20 mouse cellular contexts compared by ENCODE assay signal in genomic region chr5:64597021-64597420, GRCm38 (mm10).
DNase-seq lines count a peak whose midpoint lies in the region; ATAC-seq and TF ChIP-seq lines count a peak whose summit lies in the region.
"Had no signal": no experiment of that assay in that cellular context is flagged by ENCODE, and none has a peak within 500 bp of the region (broad histone marks: within the 10 kb centered on the region; RNA-seq: fewer than 3 reads in every experiment).

No protein-coding gene starts in this region.

- no peak for ATAC-seq in embryonic facial prominence, embryonic 12.5 days (ENCODE audit: insufficient number of reproducible peaks, insufficient read depth, low FRiP score, low TSS enrichment)
- ATAC-seq in limb, embryonic 11.5 days (ENCODE audit: insufficient number of reproducible peaks, low FRiP score, low TSS enrichment, low read depth): no peak
- ATAC-seq: forebrain, postnatal 0 days; intestine, embryonic 15.5 days had no signal

- no peak overlapping the region for H3K9ac ChIP-seq in ES-Bruce4 (ENCODE audit: low read depth, poor library complexity, severe bottlenecking)
- H3K9ac ChIP-seq in embryonic facial prominence, embryonic 12.5 days: no peak overlapping the region
- no peak overlapping the region for H3K9ac ChIP-seq in limb, embryonic 11.5 days (ENCODE audit: low read length)
- H3K9ac ChIP-seq: forebrain, postnatal 0 days; hindbrain, embryonic 14.5 days; intestine, embryonic 15.5 days had no signal

- no peak overlapping the region for H3K4me3 ChIP-seq in ES-Bruce4 (ENCODE audit: low read depth, low read length)
- H3K4me3 ChIP-seq in embryonic facial prominence, embryonic 12.5 days: no peak overlapping the region
- no peak overlapping the region for H3K4me3 ChIP-seq in limb, embryonic 11.5 days (ENCODE audit: low read depth, low read length)
- H3K4me3 ChIP-seq: gastrocnemius, adult 2 months; heart, embryonic 10.5 days; intestine, embryonic 15.5 days had no signal

- no peaks in the 10 kb centered on the region for H3K36me3 ChIP-seq in ES-Bruce4 (ENCODE audit: control insufficient read depth, insufficient read depth, low read length, poor library complexity, severe bottlenecking)
- H3K36me3 ChIP-seq in embryonic facial prominence, embryonic 12.5 days: no peaks in the 10 kb centered on the region
- H3K36me3 ChIP-seq in limb, embryonic 11.5 days (ENCODE audit: control insufficient read depth, insufficient read depth, low read length): no peaks in the 10 kb centered on the region
- H3K36me3 ChIP-seq: heart, embryonic 10.5 days; intestine, embryonic 15.5 days had no signal

- 0 out of 2 replicates have a peak overlapping the region, but pooled peaks have one; percentile 21 for H3K27ac ChIP-seq in ES-Bruce4 (ENCODE audit: insufficient read depth, low read length)
- H3K27ac ChIP-seq in embryonic facial prominence, embryonic 12.5 days: peak overlapping the region; percentile 12; the same call in 1 of the 2 replicates
- peak overlapping the region; percentile 81; the same call in 1 of the 2 replicates for H3K27ac ChIP-seq in limb, embryonic 11.5 days (replicated peaks; ENCODE audit: low read depth, low read length)
- H3K27ac ChIP-seq: heart, embryonic 10.5 days; hindbrain, embryonic 14.5 days; intestine, embryonic 15.5 days had no signal

- no peak for TF ChIP-seq CTCF in ES-Bruce4 (IDR thresholded peaks at IDR 0.05; ENCODE audit: low read depth, low read length)

- no peak for TF ChIP-seq EP300 in ES-Bruce4 (IDR thresholded peaks at IDR 0.05; ENCODE audit: insufficient read depth, low read depth, low read length)

- H3K4me1 ChIP-seq in ES-Bruce4 (ENCODE audit: control insufficient read depth, insufficient read depth, low read length): peaks cover 9% of the 10 kb centered on the region
- peaks cover 44% of the 10 kb centered on the region for H3K4me1 ChIP-seq in embryonic facial prominence, embryonic 12.5 days
- H3K4me1 ChIP-seq in limb, embryonic 11.5 days (ENCODE audit: control insufficient read depth, insufficient read depth, low read length): peaks cover 41% of the 10 kb centered on the region

- no peak for TF ChIP-seq POLR2A in ES-Bruce4 (IDR thresholded peaks at IDR 0.05; ENCODE audit: insufficient read depth, low read length)

- H3K9me3 ChIP-seq in ES-Bruce4 (replicated peaks; ENCODE audit: control insufficient read depth, insufficient read depth, low read length, poor library complexity, severe bottlenecking): no peaks in the 10 kb centered on the region
- H3K9me3 ChIP-seq in embryonic facial prominence, embryonic 12.5 days: no peaks in the 10 kb centered on the region
- no peaks in the 10 kb centered on the region for H3K9me3 ChIP-seq in limb, embryonic 11.5 days (ENCODE audit: control insufficient read depth, low read length)
- H3K9me3 ChIP-seq: heart, embryonic 10.5 days; intestine, embryonic 15.5 days had no signal

- WGBS in embryonic facial prominence, embryonic 12.5 days: 59% methylated on average over 7 of the region's 7 CpGs
- WGBS in limb, embryonic 11.5 days: 51% methylated on average over 7 of the region's 7 CpGs

- intact Hi-C loops in left cerebral cortex, postnatal 4 days (cut with DNase I): no loop called here

- H3K4me2 ChIP-seq in embryonic facial prominence, embryonic 12.5 days (replicated peaks): no peak overlapping the region
- H3K4me2 ChIP-seq in limb, embryonic 11.5 days (ENCODE audit: low read depth, severe bottlenecking): no peak overlapping the region
- H3K4me2 ChIP-seq: hindbrain, embryonic 14.5 days; intestine, embryonic 15.5 days had no signal

- peak; percentile 56 for DNase-seq in heart, adult 11 months
- DNase-seq in heart, adult 9 months (ENCODE audit: low spot score in 2 of 2): no peak
- no peak for DNase-seq in limb, embryonic 11.5 days (ENCODE audit: low spot score)
- no peak for DNase-seq in urinary bladder, postnatal 25 days (ENCODE audit: low spot score)
- no peak for DNase-seq in left cerebral cortex, postnatal 4 days
- DNase-seq: adrenal gland, adult 2 months; adrenal gland, postnatal 25 days; cerebellum, adult 18-20 months; cerebellum, adult 9-11 months; forebrain, postnatal 0 days; gastrocnemius, adult 2 months; gastrocnemius, postnatal 25 days; heart, postnatal 10 days; heart, postnatal 4 days had no signal

- no peaks in the 10 kb centered on the region for H3K27me3 ChIP-seq in ES-Bruce4 (ENCODE audit: control insufficient read depth, insufficient read depth, low read length, poor library complexity, severe bottlenecking)
- no peaks in the 10 kb centered on the region for H3K27me3 ChIP-seq in embryonic facial prominence, embryonic 12.5 days
- H3K27me3 ChIP-seq in limb, embryonic 11.5 days (ENCODE audit: control insufficient read depth, insufficient read depth, low read length): no peaks in the 10 kb centered on the region
- H3K27me3 ChIP-seq: CH12.LX; intestine, embryonic 15.5 days had no signal

Comparison
In these comparisons a context has a peak if more than half of its experiments do, and no peak if none do; other contexts are left out.
1. H3K27ac ChIP-seq: peak in every context shown above with its lines; median percentile 81 in limb, embryonic 11.5 days; 21 in ES-Bruce4; 12 in embryonic facial prominence, embryonic 12.5 days.